Mouse (Mus musculus) heart, adult 2 months (tissue): ENCODE measurements around the gene Cdk12. TPM values are rescaled to one million over a fixed set of nuclear protein-coding genes. Genes with fewer than 3 reads are reported as not detected.

Experiments used
- DNase-seq, 2 experiments: peaks; one replicate each; pipeline ENCODE4 v3.0.0; 2021
- H3K27ac ChIP-seq: fragments of 200-600 bp; 2 replicates; pipeline ENCODE4 v1.8.1; 2022
- H3K27me3 ChIP-seq: fragments of 200-500 bp; 2 replicates; pipeline ENCODE4 v1.6.1; 2012; ENCODE audit warnings: mild to moderate bottlenecking, low read length, inconsistent platforms, mixed read lengths; ENCODE audit not compliant: control insufficient read depth, insufficient read depth
- H3K36me3 ChIP-seq: fragments of 200-500 bp; 2 replicates; pipeline ENCODE4 v1.6.1; 2012; ENCODE audit warnings: low read length, inconsistent platforms; ENCODE audit not compliant: control insufficient read depth, insufficient read depth
- H3K4me1 ChIP-seq: fragments of 200-500 bp; 2 replicates; pipeline ENCODE4 v1.6.1; 2011; ENCODE audit warnings: low read length; ENCODE audit not compliant: control insufficient read depth, insufficient read depth
- H3K4me3 ChIP-seq: fragments of 200-600 bp; 2 replicates; pipeline ENCODE4 v1.8.1; 2022
- H3K79me2 ChIP-seq: fragments of 200-500 bp; replicated peaks from 2 replicates; pipeline ENCODE4 v1.6.1; 2012; ENCODE audit warnings: mild to moderate bottlenecking, inconsistent platforms, low read length, moderate library complexity, mixed read lengths; ENCODE audit not compliant: control insufficient read depth, insufficient read depth
- H3K9ac ChIP-seq: fragments of 200-500 bp; 2 replicates; pipeline ENCODE4 v1.6.1; 2012; ENCODE audit warnings: low read depth, mild to moderate bottlenecking, control low read depth, inconsistent platforms, low read length, mixed read lengths
- CTCF ChIP-seq: fragments of 200-600 bp; IDR thresholded peaks from 2 replicates; pipeline ENCODE4 v1.8.1; 2022; ENCODE audit warnings: antibody characterized with exemption, mild to moderate bottlenecking, moderate library complexity
- EP300 ChIP-seq: fragments of 200-500 bp; IDR thresholded peaks from 2 replicates; pipeline ENCODE4 v1.6.1; 2011; ENCODE audit warnings: low read depth, low read length, control low read depth; ENCODE audit not compliant: insufficient read depth
- POLR2A ChIP-seq: fragments of 200-500 bp; IDR thresholded peaks from 2 replicates; pipeline ENCODE4 v1.6.1; 2011; ENCODE audit warnings: mild to moderate bottlenecking, low read depth, low read length, control low read depth; ENCODE audit not compliant: insufficient read depth
- WGBS: fragments of 180-500 bp; shearing (Covaris S2); methylation state at CpG from one replicate; pipeline ENCODE4 v1.1.7; 2018; 5-methylcytosine and 5-hydroxymethylcytosine counted together
- intact Hi-C: fragments of 180-260 bp; cut with DNase I; formaldehyde crosslinking; loops from one replicate; pipeline ENCODE4 v1.15.1; 2025
- polyA plus RNA-seq: library from polyadenylated mRNA; depleted of rRNA; stranded (reverse); fragments of >200 nt; gene quantifications from 2 replicates; pipeline ENCODE4 v1.2.3, GENCODE M21; 2012
- total RNA-seq, 2 experiments: library from RNA; stranded (reverse); gene quantifications; 2 replicates each; pipeline ENCODE4 v1.2.3; 2021

Gene Cdk12
- total and polyA plus RNA-seq, 3 experiments, result 7.5 to 21.2 (median 20.6) TPM

- intact Hi-C loops, result no loop called here
- Histone ChIP-seq H3K9ac (no peak overlapping the region), H3K4me1 (no peaks in the 10 kb centered on the region), H3K27me3 (no peaks in the 10 kb centered on the region), H3K79me2 (no peaks in the 10 kb centered on the region), H3K4me3 (no peak overlapping the region), H3K36me3 (no peaks in the 10 kb centered on the region), H3K27ac (no peak overlapping the region)
- no peak for DNase-seq
- WGBS, result 53% methylated on average over 7 of the region's 7 CpGs
- TF ChIP-seq POLR2A (no peak), CTCF (no peak), EP300 (no peak)
These were observed 85.1 kb downstream of the Cdk12 start for GRCm38 (mm10) chr11:98287961-98288360.

GRCm38 (mm10) chr11:98289873-98290272 lies 87.0 kb downstream of the Cdk12 start:
- Histone ChIP-seq H3K27ac (no peak overlapping the region), H3K36me3 (no peaks in the 10 kb centered on the region), H3K4me1 (no peaks in the 10 kb centered on the region), H3K27me3 (no peaks in the 10 kb centered on the region), H3K9ac (no peak overlapping the region), H3K79me2 (no peaks in the 10 kb centered on the region), H3K4me3 (no peak overlapping the region)
- 51% methylated on average over 13 of the region's 13 CpGs for WGBS
- intact Hi-C loops, result no loop called here
- no peak for TF ChIP-seq CTCF
- TF ChIP-seq EP300, result no peak
- no peak for TF ChIP-seq POLR2A
- DNase-seq, result no peak

GRCm38 (mm10) chr11:98290906-98291305 lies 88.0 kb downstream of the Cdk12 start:
- Histone ChIP-seq H3K27ac (no peak overlapping the region), H3K27me3 (no peaks in the 10 kb centered on the region), H3K4me3 (no peak overlapping the region), H3K9ac (no peak overlapping the region), H3K36me3 (no peaks in the 10 kb centered on the region), H3K79me2 (no peaks in the 10 kb centered on the region), H3K4me1 (no peaks in the 10 kb centered on the region)
- TF ChIP-seq CTCF, result no peak
- no peak for TF ChIP-seq EP300
- TF ChIP-seq POLR2A, result no peak
- WGBS, result 50% methylated on average over 2 of the region's 2 CpGs
- DNase-seq, result no peak
- intact Hi-C loops, result no loop called here

GRCm38 (mm10) chr11:98293070-98293469 lies 90.2 kb downstream of the Cdk12 start:
- Histone ChIP-seq H3K36me3 (no peaks in the 10 kb centered on the region), H3K27me3 (no peaks in the 10 kb centered on the region), H3K9ac (no peak overlapping the region), H3K4me1 (no peaks in the 10 kb centered on the region), H3K79me2 (no peaks in the 10 kb centered on the region), H3K27ac (no peak overlapping the region), H3K4me3 (no peak overlapping the region)
- WGBS, result 35% methylated on average over 2 of the region's 2 CpGs
- DNase-seq, result no peak
- no peak for TF ChIP-seq CTCF
- TF ChIP-seq EP300, result no peak
- TF ChIP-seq POLR2A, result no peak
- intact Hi-C loops, result no loop called here

- intact Hi-C loops, result no loop called here
- 2% methylated on average over 58 of the region's 58 CpGs for WGBS
- H3K27me3 ChIP-seq, result no peaks in the 10 kb centered on the region
These were observed 91.5 kb downstream of the Cdk12 start for GRCm38 (mm10) chr11:98294188-98295012.

GRCm38 (mm10) chr11:98295013-98295585 lies 92.2 kb downstream of the Cdk12 start:
- H3K36me3 ChIP-seq, result no peaks in the 10 kb centered on the region
- WGBS, result 11% methylated on average over 9 of the region's 9 CpGs

More at GRCm38 (mm10) chr11:98294188-98295012, 91.5 kb downstream of the Cdk12 start:
- H3K27ac ChIP-seq, result peak overlapping the region; percentile 51
- TF ChIP-seq POLR2A, result no peak
- TF ChIP-seq EP300, result no peak
- TF ChIP-seq CTCF, result no peak
- H3K4me1 ChIP-seq, result no peaks in the 10 kb centered on the region
- H3K4me3 ChIP-seq, result peak overlapping the region; percentile 72
- no peaks in the 10 kb centered on the region for H3K79me2 ChIP-seq
- peak overlapping the region; percentile 88 for H3K9ac ChIP-seq
- DNase-seq, result peak; percentile 76 to 82
- H3K36me3 ChIP-seq, result no peaks in the 10 kb centered on the region

More at GRCm38 (mm10) chr11:98295013-98295585, 92.2 kb downstream of the Cdk12 start:
- TF ChIP-seq EP300 (no peak), POLR2A (no peak), CTCF (no peak)
- Histone ChIP-seq H3K27me3 (no peaks in the 10 kb centered on the region), H3K27ac (peak overlapping the region; percentile 51), H3K4me1 (no peaks in the 10 kb centered on the region), H3K4me3 (peak overlapping the region; percentile 72), H3K9ac (peak overlapping the region; percentile 88), H3K79me2 (no peaks in the 10 kb centered on the region)
- intact Hi-C loops, result no loop called here
- DNase-seq, result no peak
